Mouse (Mus musculus): ENCODE measurements around the gene Gsc2.

Gsc2 gene

GRCm38 (mm10) chr16:17922163-17922538 lies 7.3 kb upstream of the Gsc2 start:
- no peak for DNase-seq (ENCODE audit: low spot score)

- peak; percentile 94 for DNase-seq (ENCODE audit: low spot score)
These were observed 6.7 kb upstream of the Gsc2 start for GRCm38 (mm10) chr16:17921325-17922162.

- no peak for DNase-seq (ENCODE audit: low spot score)
These were observed 5.7 kb upstream of the Gsc2 start for GRCm38 (mm10) chr16:17920586-17920985.

- DNase-seq (ENCODE audit: low spot score), result peak; percentile 70
These were observed 3.7 kb downstream of the Gsc2 start, which contains the start of gene Ess2 for GRCm38 (mm10) chr16:17911052-17911595. Ess2 (minus strand) TSS chr16:17911348.

- no peak for DNase-seq (ENCODE audit: low spot score)
These were observed 16.4 kb downstream of the Gsc2 start, which contains the start of the genes Dgcr2 and Tssk2 for GRCm38 (mm10) chr16:17898462-17898861. Dgcr2 (minus strand) TSS chr16:17898562. Tssk2 (plus strand) TSS chr16:17898637.

- DNase-seq (ENCODE audit: low spot score), result no peak
These were observed 18.8 kb downstream of the Gsc2 start for GRCm38 (mm10) chr16:17896091-17896490.

- DNase-seq (ENCODE audit: low spot score), result no peak
These were observed 20.9 kb downstream of the Gsc2 start, which contains the start of gene Tssk1 for GRCm38 (mm10) chr16:17893923-17894322. Tssk1 (plus strand) TSS chr16:17894223.

- DNase-seq (ENCODE audit: low spot score), result no peak
These were observed 22.3 kb downstream of the Gsc2 start for GRCm38 (mm10) chr16:17892606-17893005.

- DNase-seq (ENCODE audit: low spot score), result peak; percentile 99
These were observed 23.3 kb downstream of the Gsc2 start, which contains the start of gene Gm20518 for GRCm38 (mm10) chr16:17891567-17891959. Gm20518 (minus strand) TSS chr16:17891671.

- peak; percentile 70 for DNase-seq (ENCODE audit: low spot score)
These were observed 23.8 kb downstream of the Gsc2 start for GRCm38 (mm10) chr16:17890917-17891566.

GRCm38 (mm10) chr16:17890342-17890727 lies 24.5 kb downstream of the Gsc2 start:
- no peak for DNase-seq (ENCODE audit: low spot score)

GRCm38 (mm10) chr16:17889689-17890341 lies 25.0 kb downstream of the Gsc2 start:
- no peak for DNase-seq (ENCODE audit: low spot score)

- DNase-seq (ENCODE audit: low spot score), result no peak
These were observed 30.7 kb downstream of the Gsc2 start for GRCm38 (mm10) chr16:17884116-17884515.

GRCm38 (mm10) chr16:17882196-17882595 lies 32.7 kb downstream of the Gsc2 start:
- no peak for DNase-seq (ENCODE audit: low spot score)

GRCm38 (mm10) chr16:17879571-17879970 lies 35.3 kb downstream of the Gsc2 start:
- no peak for DNase-seq (ENCODE audit: low spot score)

- DNase-seq (ENCODE audit: low spot score), result no peak
These were observed 38.8 kb downstream of the Gsc2 start for GRCm38 (mm10) chr16:17876096-17876495.

GRCm38 (mm10) chr16:17875174-17875573 lies 39.7 kb downstream of the Gsc2 start:
- no peak for DNase-seq (ENCODE audit: low spot score)

- DNase-seq (ENCODE audit: low spot score), result no peak
These were observed 41.9 kb downstream of the Gsc2 start for GRCm38 (mm10) chr16:17872995-17873394.

- DNase-seq (ENCODE audit: low spot score), result no peak
These were observed 43.6 kb downstream of the Gsc2 start for GRCm38 (mm10) chr16:17871248-17871647.

GRCm38 (mm10) chr16:17865770-17866169 lies 49.1 kb downstream of the Gsc2 start:
- peak; percentile 34 for DNase-seq (ENCODE audit: low spot score)

GRCm38 (mm10) chr16:17865293-17865692 lies 49.6 kb downstream of the Gsc2 start:
- DNase-seq (ENCODE audit: low spot score), result no peak
